Mouse (Mus musculus): ENCODE data around the gene Fam117a.

- TF ChIP-seq CTCF (conservative IDR thresholded peaks at IDR 0.05; ENCODE audit: insufficient read depth, insufficient read length, low read depth, low read length): no peak
- no peak for TF ChIP-seq POLR2A (IDR thresholded peaks at IDR 0.05; ENCODE audit: low read depth, low read length)
Observed at GRCm38 (mm10) chr11:95431344-95431743, 94.5 kb downstream of the Fam117a start.

All from kidney, adult 2 months (tissue).